Mouse (Mus musculus) liver, adult 2 months (tissue): ENCODE measurements at regions not wholly inside any gene's neighbourhood (a gene's known extent, or its start where the extent isn't known, plus 50 kb on each side); places are given as distances from the start of the nearest gene placed in this dataset.

Experiments
- CTCF ChIP-seq: fragments of 200-500 bp; IDR thresholded peaks from 2 replicates; pipeline ENCODE4 v1.5.1; 2011; ENCODE audit warnings: low read depth, low read length, control low read depth
- POLR2A ChIP-seq: fragments of 200-500 bp; IDR thresholded peaks from 2 replicates; pipeline ENCODE4 v1.6.1; 2011; ENCODE audit warnings: low read length, control low read depth; ENCODE audit not compliant: insufficient read depth; ENCODE audit errors: extremely low read depth

GRCm38 (mm10) chr5:64499131-64499530 is 304.1 kb upstream of the Klf3 start:
- TF ChIP-seq CTCF (no peak), POLR2A (no peak)
